Mouse (Mus musculus): ENCODE measurements around the gene Phlda3.

DNA sequence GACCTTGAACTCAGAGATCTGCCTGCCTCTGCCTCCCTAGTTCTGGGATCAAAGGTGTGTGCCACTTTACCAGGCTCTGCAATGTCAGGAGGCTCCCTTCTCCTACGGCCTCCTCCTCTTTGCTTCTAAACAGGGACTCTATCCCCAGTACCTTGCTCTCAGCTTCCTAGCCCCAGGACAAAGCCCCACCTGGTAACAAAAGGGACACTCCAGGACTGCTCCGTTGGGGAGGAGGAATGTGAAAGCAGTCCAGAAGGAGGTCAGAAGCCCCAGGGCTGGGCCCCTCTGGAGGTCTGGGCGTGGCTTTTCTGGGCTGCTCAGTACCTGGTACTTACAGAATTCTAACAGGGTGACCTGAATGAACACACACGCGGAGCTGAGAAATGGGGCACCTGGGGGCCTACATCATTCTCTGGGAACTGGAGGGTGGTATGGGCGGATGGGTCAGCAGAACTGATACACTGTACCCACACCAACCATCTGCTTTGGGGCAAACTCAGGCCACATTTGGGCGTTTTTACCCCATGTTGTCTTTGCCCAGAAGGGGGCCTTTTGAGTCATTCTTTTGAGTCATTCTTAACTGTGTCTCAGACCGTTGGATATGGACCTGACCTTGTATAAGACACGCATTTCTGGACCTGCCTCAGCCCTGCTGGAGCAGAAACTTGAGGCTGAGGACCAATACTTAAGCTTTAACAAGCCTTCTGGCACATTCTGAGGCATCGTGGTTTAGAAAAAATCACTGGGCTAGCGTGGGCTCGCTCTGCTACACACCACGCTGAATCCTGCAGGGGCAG, 26.4 kb downstream of the Phlda3 start:
- TF ChIP-seq EP300 (IDR thresholded peaks at IDR 0.05) (no peak), CTCF (IDR thresholded peaks at IDR 0.05) (0 out of 2 replicates have a peak, but pooled peaks have one; percentile 2)
